Mouse (Mus musculus) thymus, postnatal 14 days (tissue): Measurements from ENCODE around the gene Pcgf5.

ENCODE experiments used
- DNase-seq: peaks from one replicate; pipeline ENCODE4 v3.0.0; 2021

Pcgf5 gene

DNA sequence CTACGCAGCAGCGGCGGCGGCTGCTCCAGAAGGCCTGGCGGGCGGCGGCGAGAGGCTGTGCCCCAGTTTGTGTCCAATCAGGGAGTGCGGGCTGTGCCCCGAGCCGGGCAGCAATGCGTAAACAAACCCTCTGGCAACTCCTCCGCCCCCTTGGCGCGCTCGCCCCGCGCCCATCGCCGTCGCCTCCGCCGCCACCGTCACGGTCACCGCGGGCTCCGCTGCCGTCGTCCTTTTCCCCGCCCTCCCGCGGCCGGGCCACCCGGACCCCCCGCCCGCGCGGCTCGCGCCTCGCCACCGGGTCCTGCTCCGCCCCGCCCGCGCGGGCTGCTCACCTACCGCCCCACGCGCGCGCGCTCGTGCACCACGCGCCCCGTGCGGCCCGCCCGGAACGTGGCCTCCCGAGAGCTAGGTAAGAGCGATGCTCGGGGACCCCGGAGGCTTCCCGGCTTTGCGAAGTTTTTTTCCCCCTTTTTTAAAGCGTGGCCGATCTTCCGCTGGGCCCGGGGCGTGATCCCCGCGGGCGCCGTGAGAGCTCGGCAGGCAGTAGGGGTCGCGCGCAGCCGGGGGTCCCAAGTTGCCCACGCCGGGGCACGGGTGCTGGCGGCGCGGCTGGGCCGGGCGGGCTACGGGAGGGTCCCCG is at the start of gene Pcgf5:
Gene Pcgf5, plus strand, starts transcription at position 149 of the 640 bp plus-strand sequence.
- DNase-seq, result peak; percentile 80

DNA sequence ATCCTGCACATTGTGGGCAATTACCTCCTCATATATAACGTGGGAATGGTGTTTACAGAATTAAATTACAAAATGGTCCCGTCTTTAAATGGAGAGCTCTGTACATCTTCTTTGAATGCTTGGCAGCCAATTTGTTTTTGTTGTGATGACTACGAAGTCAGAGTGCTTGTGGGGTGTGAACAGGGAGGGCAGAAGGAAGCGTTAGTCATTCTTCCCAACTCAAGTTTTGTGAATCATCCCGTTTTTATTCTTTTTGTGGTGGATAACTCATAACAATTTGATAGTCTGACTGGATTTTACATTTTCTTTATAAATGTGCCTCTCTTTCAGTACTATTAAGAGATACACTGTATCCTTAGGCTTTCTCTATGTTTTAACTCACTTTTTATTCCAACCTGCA is 42.6 kb upstream of the Pcgf5 start:
- no peak for DNase-seq

DNA sequence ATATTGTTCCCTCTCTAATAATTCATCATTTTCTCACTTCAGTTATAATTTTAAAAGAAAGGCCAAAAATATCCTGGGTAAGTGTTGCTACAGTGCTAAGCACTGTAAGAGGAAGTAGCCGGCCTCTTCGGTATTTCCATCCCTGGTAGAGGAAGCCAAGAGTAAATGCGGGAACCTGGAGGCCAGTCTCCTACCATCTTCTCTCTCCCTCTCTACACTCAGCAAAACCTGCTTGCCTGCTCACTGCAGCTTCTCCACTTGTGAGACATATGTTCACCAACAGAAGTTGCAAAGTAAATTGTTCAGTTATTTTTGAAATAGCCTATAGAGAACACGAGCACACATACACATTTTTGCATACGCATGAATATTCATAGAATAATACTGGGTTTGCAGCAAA is 34.1 kb upstream of the Pcgf5 start:
- no peak for DNase-seq

DNA sequence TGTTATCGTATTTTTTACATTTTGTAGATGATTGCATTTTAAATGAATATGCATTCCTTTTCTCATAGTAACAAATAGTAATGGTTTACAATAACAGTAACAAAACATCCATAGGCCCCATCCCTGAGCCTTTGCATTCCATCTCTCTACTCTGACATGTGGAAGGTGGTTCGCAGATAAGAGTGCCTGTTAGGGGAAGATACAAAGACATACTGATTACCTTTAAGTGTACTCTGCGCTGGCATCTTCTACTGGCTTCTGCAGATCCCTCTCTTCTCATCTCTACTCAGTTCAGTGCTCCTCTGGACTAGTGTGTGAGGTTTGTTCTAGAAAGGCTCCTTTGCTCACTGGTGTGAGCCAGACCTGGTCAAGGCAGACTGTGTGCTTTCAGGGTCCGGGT is 28.4 kb upstream of the Pcgf5 start:
- no peak for DNase-seq

DNA sequence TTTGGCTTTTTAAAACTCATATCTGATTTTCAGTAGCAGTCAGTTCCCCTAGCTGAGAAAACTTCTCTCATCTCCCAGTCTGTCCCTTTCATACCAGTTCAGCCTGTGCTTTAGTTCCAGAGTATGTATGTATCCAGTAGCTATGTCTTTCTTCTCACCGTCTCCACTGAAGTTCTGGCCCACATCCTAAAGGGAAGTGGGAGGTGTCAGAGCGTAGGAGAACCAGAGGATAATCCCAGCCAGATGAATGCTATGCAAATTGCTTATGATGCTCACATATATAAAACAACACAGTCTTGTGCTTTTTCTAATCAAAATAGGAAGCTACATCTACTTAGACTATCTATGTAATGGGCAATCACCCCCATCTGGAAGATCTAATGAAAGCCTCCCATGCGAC is 27.0 kb upstream of the Pcgf5 start:
- DNase-seq, result no peak

DNA sequence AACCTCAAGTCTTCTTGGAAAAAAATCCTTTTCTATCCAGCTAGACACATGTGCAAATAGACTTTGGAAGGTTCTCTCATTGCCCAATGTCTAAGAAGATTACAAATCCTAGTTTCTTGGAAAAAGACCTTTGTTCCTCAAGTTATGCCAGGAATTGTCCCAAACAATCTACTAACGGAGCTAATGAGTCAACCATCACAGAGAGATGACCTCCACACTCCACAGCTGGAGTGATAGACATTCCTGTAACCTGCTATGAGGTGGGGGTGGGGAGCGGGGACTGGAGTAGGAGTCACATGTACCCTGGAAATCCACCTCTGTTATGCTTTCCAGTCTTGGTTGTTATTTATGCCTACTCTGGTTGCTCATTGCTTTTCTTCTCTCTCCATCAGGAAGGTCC is 24.8 kb upstream of the Pcgf5 start:
- DNase-seq, result no peak

DNA sequence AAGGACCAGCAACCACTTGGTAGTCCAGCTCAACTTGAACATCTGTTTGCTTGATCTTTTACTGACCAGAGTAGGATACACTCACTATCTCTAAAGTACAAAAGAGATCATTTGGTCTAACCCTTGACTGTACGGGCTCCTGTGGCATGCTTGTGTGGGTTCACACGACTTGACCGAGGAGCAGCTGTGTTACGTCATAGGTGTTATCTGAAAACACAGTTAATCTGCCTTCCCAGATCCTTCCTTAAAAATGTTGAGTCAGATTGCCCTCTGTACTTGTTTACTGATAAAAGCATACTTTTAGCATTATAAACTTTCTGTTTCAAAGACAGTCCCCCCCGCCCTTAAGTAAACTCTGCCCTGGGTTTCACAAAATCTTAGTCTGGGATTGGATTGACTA is 19.4 kb upstream of the Pcgf5 start:
- DNase-seq, result no peak

DNA sequence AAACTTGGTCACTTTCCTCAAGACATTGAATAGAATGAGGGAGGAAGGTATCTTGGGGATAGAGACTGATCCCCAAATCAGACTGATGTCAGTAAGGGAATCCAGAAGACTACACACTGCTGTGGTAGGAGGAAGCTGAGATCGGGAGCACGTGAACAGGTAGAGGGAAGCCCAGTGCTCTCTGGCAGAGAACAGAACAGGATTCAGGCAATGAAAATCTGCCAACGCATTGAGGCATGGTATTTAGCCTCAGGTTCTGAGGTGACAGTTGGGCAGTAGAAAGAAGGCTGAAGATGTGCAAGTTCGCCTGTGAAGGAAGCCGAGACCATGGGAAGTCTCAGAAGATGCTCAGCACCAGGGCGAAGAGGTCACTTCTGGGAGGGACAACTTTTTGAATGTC is 733 bp upstream of the Pcgf5 start:
- no peak for DNase-seq

DNA sequence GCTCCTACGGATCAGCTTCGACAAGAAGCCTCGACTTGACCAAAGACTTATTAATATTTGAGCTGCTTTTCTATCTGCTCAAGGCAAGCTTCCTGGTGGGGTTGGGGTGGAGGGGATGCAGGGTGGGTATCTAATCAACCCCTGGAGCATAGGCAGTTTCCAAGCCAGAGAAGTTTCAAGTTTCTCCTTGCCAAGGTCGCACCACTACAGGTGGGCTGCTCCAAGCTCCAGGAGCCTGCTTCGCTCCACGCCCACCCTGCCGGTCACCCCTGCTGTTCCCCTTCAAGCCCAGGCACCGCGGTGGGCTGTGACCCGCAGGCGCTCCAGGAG is 313 bp upstream of the Pcgf5 start:
- no peak for DNase-seq

DNA sequence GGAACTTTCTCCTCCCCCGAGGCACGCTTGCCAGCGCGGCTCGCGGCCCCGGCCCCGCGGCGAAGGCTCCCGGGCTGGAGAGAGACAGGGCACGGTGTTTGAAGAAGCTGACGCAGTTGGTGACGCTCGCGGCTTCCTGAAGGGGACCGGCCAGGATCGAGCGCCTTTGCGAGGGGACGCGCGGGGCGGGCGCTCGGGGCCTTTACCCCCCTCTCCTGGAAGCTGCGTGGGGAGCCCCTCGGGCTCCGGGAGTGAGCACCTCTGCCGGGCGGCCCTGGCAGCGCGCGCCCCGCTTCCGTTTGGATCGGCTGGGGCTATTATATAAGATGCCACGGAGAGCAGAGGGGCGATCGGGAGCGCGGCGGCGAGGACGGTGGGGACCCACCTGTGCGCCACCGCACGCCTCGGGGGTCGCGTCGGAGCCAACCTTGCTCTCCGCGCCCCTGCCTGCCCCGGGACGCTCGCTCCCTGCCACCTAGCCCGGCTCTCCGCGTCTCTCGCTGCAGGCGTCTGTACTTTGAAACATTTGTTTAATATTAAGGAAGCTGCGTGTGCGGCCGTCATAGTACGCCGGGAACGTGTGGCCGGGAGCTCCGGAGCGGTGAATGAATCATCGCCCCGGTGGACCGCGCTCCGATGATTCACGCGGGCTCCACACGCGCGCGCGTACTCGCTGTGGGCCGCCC is 835 bp downstream of the Pcgf5 start:
- DNase-seq, result peak; percentile 79

DNA sequence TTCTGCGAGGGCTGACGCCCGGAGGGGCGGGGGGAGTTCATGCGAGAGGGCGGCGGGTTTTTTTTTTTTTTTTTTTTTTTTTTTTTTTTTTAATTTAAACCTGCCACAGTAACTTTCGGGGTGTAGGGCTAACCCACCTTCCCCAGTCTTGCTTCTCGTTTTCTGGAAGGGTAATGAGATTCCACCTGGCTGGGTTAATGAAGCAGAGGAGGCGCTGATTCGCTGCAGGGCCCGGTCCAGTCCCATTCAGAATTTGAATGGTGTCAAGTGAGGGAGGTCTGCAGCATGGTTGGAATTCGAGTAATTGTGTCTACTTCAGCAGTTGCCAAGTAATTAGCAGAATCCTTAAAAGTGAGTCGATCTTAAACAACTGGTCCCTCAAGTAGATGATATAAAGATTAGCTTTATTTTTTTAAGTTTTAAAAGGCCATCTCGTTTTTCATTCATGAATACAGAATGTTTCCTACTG is 1.4 kb downstream of the Pcgf5 start:
- peak; percentile 15 for DNase-seq

DNA sequence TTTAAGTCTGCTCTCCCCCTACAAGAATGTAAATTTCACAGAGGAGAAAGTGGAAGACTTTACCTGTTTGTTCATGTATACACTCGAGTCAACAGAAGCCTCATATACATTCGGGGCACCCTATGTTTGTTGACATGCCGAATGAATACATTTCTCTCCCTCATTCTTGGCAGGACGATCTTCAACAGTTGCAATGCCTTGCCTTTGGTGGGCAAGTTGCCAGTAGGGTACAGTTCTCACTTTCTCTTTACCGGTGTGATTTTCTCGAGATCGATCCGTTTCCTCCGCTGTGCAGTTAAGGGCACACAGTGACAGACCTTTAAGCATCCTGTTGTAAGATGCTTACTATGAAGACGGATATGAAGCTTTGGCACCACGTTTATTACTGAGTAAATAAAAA is 2.1 kb downstream of the Pcgf5 start:
- no peak for DNase-seq

DNA sequence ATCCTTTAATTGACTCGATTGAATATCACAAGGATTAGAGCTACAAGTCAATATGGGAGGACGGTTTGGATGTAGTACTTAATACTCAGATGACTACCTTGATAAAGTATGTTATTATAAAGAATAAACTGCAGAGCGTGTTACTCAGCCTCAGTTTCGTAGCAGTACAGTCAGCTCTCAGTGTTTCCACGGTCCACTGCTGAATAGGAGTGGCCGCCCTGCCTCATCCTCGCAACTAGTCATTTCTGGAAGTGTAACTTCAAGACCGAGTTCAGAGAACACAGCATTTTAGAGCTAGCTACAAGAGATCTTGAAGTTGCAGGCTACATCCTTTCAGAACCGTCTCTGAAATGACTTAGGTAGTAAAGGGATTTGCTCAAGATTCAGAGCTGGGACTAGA is 2.8 kb downstream of the Pcgf5 start:
- DNase-seq, result no peak

DNA sequence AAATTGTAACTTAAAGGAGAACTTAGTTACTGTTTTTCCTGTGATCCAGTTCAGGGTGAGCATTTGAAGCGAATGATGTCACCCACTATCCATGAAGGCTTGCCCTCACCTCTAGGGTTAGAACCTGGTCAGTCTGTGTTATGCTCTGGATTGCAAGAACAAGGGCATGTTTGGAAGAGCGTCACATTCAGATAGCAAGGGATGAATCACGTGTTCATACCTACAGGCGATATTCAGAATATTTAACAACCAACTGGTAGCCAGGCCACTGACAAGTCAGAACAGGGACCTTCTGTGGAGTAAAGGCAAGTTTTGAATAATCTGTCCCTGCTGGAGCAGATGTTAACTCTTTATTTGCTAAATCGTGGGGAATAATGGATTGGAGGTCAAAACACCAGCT is 14.4 kb downstream of the Pcgf5 start:
- DNase-seq, result no peak

DNA sequence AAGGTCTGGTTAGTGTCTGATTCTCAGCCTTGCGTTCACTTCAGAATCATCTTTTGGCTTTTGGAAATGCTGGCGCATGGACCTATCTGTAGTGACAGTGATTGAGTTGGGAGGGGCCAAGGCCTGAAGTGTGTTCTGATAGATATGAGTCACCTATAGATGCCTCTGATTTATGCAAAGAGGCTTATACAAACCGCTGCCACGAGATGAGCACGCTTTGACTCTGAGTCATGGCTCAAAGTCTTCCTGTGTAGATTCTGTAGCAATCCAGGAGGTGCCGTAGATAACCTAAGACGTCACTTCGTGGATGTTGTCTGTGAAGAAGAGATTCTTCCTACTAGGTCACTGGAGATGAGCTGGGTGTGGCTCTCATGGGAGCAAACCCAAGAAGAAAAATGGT is 16.6 kb downstream of the Pcgf5 start:
- no peak for DNase-seq

DNA sequence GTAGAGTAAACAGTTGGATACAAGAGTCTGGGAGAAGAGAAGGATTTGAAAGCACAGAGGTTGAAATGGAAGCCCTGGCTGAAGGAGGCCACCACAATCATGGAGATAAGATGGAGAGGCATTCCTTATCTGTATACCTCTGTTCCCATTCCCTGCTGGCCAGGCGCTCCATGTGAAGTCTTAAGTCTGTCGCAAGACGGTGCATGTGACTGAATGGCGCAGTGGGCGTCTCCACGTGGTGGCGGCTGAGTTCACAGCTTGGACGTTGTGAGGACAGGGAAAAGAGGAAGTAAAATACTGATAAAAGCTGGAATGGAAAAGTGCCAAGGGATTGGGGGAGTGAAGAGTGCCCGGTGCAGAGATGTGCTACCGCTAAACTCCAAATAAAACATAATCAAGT is 23.4 kb downstream of the Pcgf5 start:
- DNase-seq, result no peak

DNA sequence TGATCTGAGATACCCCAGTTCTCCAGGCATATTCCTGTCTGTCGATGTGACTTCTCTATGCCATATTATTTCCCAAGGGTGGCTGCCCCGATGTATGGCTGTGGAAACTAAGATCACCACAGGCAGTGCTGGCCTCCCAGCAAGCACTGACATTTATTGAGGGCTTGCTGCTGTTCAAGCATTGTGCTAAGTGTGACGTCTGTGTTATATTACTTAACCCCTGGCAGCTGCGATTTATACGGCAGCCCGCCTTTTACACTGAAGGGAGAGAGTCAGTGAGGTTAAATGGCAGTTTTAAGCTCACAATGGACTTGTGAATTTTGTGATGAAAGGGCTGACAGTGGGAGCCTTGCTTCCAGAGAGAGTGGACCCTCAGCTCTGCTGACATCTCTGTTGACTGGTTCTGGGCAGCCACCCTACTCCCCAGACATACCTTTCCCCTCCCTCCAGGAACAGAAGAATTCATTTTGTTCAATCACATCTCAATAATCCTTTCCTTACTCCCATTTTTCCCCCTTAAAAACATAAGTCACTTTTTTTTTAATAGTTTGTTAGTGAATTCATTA is 25.0 kb downstream of the Pcgf5 start:
- no peak for DNase-seq

DNA sequence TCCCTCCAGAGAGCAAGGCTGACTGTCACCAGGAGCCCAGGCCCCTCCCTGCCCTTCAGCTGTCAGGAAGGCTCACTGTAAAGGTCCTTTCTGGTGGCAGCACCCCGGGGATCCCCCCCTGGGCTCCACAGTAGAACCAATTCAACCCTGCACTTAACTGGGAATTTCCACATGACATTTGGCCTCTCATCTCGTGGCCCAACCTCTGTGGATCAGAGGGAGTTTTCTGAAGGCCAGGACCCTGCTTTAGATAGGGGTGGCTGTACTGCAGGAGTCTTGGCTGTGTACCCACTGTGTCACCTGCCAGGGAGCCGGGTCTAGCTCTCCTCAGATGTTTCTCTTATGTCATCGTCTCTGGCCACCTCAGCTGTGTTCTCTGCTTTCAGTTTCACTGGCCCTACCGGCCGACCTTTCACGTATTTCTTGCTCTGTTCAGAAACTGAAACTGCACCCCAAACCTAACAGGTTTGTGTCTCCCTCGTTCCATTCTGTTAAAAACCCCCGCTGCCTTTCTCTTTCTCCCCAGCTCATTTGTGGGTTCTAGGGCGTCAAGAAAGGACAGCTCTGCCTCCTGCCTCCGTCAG is 27.2 kb downstream of the Pcgf5 start:
- DNase-seq, result peak; percentile 47

DNA sequence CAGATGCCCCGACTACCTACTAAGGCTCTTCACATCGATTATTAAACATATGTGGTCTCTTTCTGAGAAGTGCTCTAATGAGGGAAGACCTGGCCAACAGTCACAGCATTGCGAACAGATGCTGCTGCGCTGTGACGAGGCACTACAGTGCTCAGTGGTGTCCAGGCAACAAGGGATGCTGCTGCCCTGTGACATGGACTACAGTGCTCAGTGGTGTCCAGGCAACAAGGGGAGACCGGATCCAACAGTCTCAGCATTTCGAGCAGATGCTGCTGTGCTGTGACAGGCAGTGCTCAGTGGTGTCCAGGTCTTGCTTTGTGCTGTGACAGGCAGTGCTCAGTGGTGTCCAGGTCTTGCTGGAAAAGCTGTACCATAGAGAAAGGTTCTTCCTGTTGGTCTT is 29.6 kb downstream of the Pcgf5 start:
- DNase-seq, result no peak

DNA sequence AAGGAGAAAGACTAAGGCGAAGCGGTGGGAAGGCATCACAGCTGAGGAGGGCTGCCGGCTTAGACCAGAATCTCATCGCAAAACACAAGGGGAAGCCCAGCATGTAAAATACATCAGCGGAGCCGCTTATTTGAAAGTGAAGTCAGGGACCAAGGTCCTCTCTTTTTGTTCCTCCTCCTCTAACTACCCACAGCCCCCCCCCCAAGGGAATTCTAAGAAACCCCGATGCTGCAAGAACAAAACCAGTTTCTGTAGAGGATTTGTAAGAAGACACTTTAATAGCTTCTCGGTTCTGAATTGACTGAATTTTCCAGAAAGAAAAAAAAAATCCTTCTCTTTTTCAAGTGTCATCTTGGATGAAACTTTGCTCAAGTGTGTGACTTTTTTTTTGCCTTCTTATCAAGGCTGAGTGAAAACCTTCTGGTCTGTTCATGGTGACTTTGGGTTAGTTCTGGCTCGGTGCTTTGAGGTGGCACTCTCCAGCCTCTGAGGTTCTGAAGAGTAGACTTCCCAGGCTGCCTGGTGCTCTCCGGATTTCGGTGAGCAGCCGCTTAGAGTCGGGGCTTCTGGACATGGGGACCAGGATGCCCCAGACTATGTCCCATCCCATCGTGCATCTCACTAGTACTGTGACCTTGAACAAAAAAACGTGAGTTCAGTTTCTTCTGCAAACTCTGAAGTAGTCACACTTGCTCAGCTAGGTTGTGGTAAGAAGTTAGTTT is 30.6 kb downstream of the Pcgf5 start:
- DNase-seq, result no peak

DNA sequence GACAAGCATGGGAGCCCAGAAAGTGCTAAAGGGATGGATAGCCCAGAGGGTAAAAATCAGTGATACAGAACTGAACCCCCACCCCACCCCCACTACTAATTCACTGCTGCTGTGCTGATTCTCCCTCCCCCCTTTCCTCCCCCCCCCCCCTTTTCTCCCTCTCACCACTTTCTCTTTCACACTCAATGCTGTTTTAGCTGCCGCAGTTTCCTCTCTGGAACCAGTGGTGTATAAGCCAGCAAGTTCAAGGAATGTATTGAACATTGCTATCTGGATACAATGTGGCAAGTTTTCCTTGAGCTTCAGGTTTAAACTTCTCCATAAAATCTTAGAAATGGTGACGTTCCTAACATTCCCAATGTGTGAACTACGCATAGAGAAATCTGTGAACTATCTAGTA is 34.8 kb downstream of the Pcgf5 start:
- no peak for DNase-seq

DNA sequence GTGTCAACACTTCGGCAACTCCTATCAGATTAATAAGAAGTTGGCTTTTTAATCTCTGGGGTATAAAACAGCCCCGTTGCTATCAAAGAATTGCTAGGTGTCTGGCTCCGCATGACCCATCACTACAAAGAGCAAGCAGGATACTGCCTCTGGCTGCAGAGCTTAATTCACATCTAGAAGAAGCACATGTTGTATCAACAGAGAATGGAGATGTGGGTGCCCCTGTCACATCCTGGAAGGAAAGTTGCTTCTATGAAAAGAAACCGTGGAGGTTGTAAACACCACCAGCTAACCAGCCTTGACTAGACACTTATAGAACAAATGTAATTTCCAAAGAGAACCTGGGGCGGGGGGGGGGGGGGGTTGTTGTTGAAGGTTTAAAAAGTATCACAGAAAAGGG is 35.9 kb downstream of the Pcgf5 start:
- DNase-seq, result peak; percentile 16

DNA sequence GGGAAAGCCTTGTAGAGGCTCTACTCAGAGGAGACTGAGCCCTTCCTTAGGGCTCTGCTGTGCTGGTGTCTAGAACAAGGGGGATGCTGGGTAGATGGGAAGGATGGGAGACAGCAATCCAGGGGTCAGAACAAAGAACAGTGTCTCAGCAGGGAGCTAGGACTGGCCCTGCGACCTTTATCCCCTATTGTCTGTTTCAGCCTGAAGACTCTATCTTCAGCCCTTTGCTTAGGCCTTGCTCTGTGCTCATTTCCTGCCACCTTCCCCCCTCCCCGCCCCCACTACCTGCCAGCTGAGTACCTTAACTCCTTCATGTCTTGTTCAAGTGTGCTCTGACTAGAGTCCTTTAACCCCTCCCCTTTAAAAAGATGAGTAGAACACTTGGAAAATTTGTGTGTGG is 36.3 kb downstream of the Pcgf5 start:
- peak; percentile 56 for DNase-seq

DNA sequence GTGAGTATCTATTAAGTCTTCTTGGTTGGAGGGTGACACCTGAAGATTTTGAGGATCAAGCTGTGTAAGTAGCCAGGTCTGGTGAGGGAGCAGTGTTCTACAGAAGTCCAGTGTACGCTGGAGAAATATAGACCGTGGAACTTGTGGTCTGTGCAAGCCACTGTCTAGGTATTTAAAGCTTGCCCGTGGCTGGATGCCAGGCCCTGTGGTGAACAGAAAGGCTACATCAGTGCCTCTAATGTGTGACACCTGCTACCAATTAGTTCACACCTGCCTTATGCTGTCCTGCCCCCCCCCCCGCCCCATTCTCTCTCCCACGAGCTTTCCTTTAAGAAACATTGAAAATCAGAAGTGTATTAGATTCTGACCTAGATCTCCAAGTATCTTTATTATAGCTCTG is 40.4 kb downstream of the Pcgf5 start:
- DNase-seq, result no peak
